Mouse (Mus musculus) erythroid progenitor cell, adult 5-6 weeks (primary cell): ENCODE data around the gene Ube2o. TPM values are rescaled to one million over a fixed set of nuclear protein-coding genes. Genes with fewer than 3 reads are reported as not detected.

Experiments
- ATAC-seq: replicated peaks from 2 replicates; pipeline ENCODE4 v1.8.0; 2016; ENCODE audit warnings: moderate number of reproducible peaks, mild to moderate bottlenecking, moderate TSS enrichment, inconsistent platforms; ENCODE audit not compliant: poor library complexity, low FRiP score, severe bottlenecking
- total RNA-seq, 2 experiments: library from RNA; stranded (forward) in 1 of 2; stranded (reverse) in 1 of 2; fragments of 150-400 nt in 1 of 2; fragments of 186-747, 209-891 nt in 1 of 2; gene quantifications; 2 replicates each; pipeline versions ENCODE4 v1.2.3 to v1.2.4; 2015 to 2017; ENCODE audit warnings: low replicate concordance in 2 of 2

Gene Ube2o
- total RNA-seq, 2 experiments from 2014 or later: 126 to 136 TPM

DNA sequence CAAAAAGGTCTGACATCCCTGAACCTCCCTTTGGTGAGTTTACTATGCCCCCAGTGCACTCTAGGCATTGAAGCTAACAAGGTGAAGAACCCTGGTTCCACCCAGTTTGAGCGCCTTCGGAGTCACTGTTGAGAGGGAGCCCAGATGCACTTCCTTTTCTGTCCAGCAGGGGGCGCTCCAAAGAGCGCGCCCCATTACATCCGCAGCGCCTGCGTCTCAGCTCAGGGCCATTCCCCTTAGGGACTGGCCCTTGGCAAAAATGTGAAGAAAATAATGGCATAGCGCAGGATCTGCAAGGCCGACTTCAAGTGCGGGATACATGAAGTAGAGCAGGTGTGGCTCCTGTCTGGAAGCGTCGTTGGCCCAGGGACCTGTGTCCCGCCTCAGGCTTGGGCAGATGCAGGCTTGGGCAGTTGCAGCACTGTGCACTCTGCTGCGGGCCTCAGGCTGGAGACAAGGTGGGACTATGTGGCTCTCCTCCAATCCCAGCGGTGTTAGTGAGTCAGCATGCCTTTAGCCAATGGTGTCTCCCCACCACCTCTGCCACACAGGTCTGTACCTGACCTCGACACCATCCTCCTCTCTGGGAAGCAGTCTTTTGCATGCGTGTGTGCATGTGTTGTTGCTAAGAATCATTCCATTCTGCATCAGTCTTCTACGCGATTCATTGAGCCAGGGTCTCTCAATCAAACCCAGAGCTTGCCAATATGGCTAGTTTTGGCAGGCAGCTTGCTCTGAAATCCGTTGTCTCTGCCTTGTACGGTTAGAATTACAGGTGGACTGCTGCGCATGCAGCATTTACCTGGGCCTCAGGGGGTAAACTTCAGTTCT is 5.8 kb upstream of the Ube2o start:
- ATAC-seq: peak; percentile 86

DNA sequence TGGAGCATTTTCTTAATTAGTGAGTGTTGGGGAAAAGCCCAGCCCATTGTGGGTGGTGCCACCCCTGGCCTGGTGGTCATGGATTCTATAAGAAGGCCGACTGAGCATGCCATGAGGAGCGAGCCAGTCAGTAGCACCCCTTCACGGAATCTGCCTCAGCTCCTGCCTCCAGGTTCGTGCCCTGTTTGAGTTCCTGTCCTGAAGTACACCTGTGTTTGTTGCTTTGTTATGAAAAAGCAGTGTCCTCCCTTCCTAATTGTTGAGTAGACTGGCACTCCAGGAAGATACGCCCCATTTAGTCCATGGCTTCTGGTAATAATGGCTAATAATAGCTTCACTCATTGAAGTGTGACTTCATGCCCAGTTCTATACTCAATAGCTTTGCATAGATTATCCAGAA is 5.1 kb upstream of the Ube2o start, which contains the start of gene Aanat:
Gene Aanat (plus strand): TSS at position 123 of the 400 bp plus-strand sequence.
- no peak for ATAC-seq

DNA sequence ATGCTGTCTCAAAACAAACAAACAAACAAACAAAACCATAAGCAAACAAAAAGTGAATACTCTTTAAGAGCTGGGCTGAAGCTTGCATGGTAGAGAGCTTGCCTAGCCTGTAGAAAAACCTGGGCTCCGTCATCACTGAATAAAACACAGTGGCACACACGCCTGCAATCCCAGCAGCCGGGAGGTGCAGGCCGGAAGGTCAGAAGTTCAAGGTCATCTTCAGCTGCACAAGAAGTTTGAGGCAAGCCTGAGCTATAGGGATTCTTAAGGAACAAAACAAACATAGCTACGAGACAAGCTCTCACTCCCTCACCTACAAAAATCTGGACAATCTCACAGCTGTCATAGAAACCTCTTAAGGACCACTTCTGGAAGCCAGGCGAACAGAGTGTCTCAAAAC is 4.4 kb upstream of the Ube2o start:
- ATAC-seq: no peak

DNA sequence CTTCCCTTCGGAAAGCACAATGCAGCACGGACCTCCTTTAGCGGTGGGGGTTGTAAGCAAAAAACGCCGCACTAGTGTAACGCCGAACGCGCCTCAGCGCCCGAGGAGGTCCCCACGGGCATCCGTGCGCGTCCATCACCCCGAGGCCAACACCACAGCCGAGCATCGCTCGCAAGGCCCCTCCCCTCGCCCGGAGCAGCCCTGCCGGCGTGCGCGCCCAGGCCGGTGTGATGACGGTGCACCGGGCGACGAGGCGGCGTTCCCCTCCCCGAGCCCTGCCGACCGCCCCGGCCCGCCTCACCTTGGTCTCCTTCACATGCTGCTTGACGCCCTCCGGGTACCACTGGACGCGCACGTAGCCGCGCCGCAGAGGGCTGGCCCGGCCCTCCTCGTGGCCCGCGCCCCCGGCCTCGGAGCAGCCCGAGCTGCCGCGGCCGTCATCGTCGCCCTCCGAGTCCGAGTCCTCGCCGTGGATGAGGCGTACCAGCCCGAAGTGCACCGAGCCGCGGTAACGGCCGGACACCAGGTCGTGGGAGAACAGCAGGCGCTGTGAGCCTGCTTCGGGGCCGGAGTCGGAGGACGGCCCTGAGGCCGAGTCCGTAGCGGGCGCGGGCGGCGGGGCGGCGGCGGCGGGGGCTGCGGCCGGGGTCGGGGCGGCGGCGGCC is 404 bp downstream of the Ube2o start:
- ATAC-seq: peak; percentile 76

DNA sequence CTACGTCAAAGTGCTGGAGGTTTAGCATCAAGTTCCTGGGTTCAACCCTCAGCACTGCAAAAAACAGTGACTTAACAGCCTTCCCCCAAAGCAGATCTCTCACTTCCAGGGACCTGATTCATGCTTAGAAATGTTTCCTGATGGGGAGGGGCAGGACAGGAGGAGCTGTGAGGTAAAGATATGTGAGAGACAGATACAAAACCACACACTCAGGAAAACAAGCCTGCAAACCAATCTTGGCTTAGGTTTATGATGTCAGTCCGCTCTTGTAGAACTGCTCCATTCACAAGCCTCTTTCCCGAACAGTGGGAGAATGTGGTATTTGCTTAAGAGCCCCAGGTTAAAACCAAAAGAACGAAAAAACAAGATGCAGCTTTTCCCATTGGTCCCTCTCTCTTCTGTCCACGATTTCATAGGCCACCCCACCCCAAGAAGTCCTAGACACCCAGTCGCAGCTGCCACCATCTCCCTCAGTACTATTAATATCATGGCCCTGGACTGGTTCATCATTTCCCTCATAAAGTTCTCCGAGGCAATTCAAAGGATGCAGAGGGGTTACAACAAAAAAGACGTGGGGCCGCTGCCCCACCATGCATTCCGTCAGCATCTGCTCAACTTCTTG is 1.1 kb downstream of the Ube2o start:
- peak; percentile 81 for ATAC-seq

DNA sequence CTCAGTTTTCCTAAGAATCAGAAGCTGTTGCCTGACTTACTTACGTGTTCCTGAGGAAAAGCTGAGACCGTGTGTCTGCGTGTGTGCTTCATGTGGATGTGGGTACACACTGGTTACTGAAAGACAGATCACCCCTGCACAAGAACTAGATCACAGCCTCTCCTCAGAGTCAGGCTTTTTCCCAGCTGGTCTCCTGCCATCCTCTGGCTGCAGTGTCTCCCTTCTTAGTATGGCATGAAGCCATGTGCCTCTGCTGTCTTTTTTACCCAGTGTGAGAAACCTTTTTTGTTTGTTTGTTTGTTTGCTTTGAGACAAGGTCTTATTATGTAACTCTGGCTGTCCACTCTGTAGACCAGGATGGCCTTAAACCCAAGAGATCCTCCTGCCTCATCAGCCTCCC is 2.0 kb downstream of the Ube2o start:
- no peak for ATAC-seq

DNA sequence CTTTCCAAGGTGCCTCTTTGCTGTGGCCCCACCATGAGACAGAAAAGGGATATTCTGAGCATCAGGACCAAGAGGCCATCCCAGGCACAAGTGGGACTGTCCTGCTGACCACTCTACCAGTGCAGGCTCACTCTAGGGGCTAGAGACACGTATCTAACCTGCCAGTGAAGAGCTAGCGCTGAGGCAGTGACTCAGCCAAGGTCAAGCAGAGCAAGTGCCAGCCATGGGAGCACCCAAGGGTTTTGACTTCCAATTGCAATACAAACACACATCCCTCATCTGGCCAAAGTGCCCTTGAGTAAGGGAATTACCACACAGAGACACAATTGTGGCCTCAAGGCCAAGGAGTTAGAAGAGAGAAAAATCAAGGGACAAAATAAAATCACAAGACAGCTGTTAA is 5.9 kb downstream of the Ube2o start:
- no peak for ATAC-seq

DNA sequence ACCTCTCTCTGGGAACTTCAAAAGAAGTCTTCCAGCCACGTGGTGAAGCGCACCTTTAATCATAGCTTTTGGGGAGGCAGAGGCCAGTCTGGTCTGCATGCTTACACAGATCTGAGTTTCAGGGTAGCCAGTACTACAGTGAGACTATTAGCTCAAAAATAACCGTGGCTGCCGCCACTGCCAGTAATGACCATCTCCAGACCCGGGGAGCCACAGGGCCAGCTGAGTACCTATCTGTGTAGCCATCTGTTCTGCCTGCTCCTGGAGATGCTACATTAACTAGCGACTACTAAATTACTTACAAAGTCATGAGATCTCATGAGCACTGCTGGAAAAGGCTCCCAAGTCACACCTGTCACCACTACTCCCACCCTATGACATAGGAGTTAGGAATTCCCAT is 6.3 kb downstream of the Ube2o start:
- no peak for ATAC-seq

DNA sequence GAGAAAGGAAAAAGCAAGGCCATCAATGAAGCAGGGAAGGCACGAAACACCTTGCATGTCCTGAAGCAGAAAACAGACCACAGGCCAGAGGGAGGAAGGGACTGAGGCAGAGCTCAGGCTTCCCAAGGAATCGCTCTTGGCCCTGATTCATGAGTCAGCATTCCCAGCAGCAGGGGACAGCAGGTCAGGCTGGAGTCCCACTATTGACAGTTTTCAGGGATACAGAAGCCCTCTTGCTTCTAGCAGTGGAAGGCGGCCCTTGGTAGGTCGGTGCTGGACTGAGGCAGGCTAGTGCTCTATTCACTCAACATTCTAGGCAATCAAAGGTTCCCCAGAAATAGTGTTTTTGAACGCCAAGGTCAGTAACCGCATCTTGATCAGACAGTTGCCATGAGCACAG is 6.8 kb downstream of the Ube2o start:
- no peak for ATAC-seq

DNA sequence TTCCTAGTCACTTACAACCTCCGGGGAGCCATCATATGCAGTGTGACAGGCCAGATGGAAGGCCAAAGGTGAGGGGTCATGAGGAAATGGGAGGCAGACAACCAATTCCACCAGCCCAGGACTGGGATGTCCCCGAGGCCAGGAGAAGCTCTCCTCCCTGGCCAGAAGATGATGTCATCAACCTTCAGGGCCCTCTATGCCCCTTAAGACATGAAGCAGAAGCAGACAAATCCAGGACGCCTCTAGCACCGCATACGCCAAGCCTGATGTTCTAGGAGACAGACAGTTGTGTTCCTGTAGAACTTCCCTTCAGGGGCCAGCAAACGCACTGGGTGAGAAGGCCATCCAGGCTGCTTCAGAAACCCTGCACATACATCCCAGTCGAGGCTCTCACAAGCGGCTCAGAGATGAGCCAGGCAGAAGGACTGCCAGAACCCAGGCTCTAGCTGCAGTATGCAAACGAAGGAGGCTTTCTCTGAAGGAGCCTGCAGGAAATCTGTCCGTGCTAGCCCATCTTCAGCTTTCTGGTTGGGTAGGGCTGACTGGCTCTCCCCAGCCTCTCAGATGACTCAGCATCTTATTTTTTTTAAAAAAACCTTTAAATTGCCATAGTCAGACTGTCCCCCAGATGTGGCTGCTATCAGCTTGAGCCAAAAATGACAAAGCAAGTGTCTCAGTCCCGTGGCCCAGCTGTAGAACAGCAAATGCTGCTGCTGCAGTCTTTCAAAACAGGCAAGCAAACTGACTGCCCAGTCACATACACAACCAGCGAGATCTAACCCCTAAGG is 8.3 kb downstream of the Ube2o start:
- ATAC-seq: peak; percentile 76

DNA sequence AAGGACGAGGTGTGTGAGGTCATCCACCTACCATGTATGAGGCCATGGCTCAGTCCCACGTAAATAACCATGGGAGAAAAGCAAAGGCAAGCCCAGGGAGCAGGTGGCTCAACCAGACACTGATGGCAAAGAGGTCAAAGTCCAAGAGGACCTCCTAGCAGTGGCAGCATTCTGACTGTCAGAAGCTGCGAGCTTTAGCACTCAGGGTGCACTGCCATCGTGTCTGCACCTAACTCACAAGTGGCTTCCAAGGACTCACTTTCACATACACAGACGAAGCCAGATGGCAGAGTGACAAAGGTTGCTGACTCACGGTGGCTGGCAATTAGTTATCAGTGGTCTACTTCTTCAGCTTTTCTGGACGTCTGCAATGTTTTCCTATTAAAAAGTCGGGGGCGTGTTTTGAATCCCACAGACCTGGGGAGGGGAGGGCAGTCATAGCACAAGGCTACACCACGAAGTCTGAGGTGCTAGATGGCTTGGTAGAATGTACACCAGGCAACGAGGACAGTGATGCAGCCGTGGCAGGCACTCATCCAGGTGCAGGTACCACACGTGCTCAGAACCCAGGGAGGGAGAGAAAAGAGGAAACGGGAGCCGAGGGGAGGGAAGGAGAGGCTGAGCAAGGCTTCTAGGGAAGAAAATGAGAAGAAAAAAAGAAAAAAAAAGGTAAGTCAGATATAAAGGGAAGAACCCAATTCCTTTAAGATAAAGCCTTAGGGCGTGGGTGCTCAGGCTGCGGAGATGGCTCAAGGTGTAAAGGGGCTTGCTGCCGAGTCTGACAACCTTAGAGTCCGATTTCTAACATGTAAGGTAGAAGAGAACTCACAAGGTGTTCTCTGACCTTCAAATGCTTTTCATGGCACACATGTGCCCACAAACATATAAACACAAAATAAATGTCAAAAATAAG is 9.2 kb downstream of the Ube2o start:
- ATAC-seq: peak; percentile 75

DNA sequence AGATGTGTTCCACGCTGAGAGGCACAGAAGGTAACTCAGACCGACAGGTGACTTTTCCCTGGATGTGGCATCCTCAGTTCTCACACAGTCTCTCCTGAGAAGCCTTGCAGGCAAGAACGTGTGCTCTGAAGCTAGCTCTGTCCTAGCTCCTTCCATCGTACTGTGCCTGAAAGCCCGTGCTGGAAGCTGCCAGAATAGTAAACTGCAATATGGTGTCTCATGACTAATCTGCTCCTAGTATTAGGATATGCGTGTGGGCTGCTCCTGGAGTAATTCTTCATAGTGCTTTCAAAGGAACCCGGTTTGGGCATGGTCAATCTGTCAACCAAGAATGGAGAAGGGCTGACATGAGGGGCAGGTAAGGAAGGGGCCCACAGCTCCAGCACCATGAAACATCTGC is 10.4 kb downstream of the Ube2o start:
- no peak for ATAC-seq

DNA sequence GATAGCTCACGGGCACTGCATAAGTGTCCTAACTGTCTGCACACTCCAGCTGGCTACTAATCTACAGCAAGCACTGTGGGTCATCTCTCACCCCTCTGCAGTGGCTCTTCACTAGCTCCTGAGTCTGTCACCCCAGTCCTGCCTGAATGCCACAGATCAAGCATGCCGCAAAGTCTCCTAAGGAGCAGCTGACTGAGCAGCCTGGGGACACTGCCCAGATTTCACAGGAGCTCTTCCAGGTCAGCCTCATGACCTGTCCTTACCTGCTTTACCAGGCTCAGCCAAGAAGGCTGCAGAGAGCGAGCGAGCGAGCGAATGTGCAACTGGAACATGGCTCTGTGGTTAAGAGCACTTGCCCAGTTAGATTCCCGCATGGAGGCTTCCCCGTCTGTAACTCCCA is 13.7 kb downstream of the Ube2o start:
- no peak for ATAC-seq

DNA sequence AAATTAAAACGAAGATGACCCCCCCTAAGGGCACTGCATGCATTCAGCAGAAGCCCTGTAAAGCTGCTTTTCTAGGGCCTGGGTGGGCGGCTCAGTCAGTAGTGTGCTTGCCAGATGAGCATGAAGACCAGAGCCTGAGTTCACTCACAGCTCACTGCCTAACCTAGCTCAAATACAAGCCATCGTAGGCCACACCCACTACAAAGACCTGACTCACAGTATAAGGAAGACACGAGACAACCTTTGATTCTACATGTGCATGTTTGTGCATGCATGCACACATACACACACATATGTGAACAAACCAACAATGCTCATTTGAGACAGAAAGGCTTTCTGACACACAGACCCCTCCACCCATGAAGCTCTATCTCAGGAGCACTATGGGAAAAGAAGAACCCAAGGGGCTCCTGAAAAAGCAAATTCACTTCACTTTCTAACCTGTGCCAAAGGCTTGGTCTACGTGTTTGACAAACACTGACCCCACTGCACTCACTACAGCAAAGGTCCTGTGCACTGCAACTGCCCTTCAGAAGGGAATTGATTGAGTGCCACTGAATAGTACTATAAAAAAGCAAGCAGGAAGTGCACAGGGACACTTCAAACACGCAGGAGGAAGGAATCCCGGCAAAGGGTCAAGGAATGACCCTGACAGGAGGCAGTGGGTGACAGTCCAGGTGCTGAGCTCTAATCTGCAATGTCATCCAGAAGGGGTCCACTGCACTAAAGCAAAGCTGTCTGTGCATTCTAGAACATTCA is 15.8 kb downstream of the Ube2o start:
- no peak for ATAC-seq

DNA sequence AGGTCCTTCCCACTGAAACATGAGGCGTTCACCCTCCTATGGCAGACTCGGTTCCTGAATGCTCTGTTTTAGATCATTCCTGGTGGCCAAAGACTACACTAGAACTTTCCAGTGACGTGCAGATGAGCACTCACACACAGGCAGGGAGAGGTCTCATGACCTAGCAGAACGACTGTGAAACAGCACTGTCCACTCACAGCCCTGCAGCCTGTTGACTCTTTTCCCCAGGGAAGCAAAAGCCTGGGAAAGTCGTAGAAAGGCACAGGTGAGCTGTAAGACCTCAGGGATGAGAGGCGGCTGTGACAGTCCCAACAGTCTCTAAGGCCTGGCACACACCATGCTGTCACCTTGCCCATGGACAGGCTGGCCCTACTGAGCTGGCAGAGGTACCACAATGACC is 24.9 kb downstream of the Ube2o start:
- no peak for ATAC-seq

DNA sequence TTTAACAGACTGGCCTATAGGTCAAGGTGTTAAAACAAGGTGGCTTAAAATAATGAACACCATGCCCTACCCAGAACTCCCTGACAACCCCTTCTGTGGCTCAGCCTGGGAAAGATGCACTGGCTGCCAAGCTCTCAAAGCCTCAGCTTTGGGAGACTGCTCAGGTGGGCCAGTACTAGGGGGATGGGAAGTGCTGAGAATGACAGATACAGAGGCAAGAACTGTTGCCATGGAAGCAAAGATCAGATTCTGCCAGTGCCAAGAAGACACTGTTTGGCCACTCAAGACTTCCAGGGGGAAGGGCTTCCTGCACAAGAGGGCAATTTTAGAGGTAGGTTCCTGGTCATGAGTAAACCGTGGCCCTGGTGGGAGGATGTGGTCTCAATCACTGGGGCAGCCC is 25.7 kb downstream of the Ube2o start:
- no peak for ATAC-seq

DNA sequence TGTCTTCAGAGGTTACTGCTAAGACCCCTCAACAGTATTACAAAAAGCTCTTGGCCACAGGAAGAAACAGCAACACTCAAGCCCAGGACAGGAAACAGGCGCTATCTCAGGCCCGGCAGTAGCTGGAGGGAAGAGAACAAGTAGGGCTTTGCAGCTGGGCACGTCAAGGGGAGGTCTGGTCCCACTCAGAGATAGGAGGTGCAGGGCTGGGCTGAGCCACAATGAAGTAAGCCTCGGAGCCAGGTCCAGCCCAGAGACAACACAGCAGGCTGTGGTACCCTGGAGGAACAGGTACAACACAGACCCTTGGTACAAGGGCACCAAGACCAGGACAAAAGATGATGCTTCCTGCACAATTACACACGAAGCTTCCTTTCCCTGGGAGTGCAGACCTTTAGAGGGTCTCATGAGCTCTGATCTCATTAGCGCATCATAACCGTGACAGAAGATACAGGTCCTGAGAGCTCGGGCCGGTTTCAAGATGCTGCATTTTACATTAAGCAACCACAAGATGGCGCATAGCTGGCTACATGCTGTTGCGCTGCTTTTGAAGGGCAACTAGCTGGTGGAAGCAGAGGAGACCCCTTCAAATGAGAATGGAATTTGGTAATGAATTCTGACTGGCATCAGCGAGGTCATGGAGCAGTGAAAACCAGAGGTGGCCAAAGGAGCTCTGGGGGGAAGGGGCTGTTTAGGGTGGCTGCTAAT is 26.9 kb downstream of the Ube2o start:
- peak; percentile 50; the same call in 1 of the 2 replicates for ATAC-seq

DNA sequence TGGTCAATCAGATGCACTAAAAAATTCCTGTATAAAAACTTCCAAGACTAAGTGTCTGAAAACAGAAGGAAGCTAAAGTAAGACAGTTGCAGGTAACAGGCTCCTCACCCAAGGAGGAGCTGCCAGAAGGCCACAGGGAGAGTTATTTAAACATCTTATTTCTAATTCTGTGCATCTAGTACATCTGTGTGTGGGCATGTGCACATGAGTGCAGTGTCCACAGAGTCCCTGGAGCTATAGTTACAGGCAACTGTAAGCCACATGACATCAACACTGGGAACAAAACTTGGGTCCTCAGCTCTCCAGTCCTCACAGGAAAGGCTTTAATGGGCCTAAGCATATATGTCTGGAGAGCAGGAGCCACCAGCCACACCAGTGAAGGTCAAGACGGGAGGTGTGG is 29.1 kb downstream of the Ube2o start:
- no peak for ATAC-seq
